Mouse (Mus musculus): ENCODE data around the gene Neu3. TPM values are rescaled to one million over a fixed set of nuclear protein-coding genes. Genes with fewer than 3 reads are reported as not detected.

Neu3 gene
- polyA plus RNA-seq, 1 experiment from 2014 or later = 2.6 TPM

GRCm38 (mm10) chr7:99790816-99791215 is 37.4 kb downstream of the Neu3 start:
- peaks cover 6% of the 10 kb centered on the region; the same call in 1 of the 2 replicates for H3K27me3 ChIP-seq
- ATAC-seq (ENCODE audit: insufficient number of reproducible peaks, insufficient read depth, low FRiP score, low TSS enrichment, low read depth) = no peak
- H3K9me3 ChIP-seq = peaks cover 3% of the 10 kb centered on the region; the same call in 1 of the 2 replicates
- WGBS = 85% methylated on average over 10 of the region's 10 CpGs
- H3K4me3 ChIP-seq = no peak overlapping the region
- no peak overlapping the region for H3K27ac ChIP-seq
- no peak overlapping the region for H3K9ac ChIP-seq
- peaks cover 15% of the 10 kb centered on the region; the same call in 1 of the 2 replicates for H3K4me1 ChIP-seq
- no peak overlapping the region for H3K4me2 ChIP-seq
- H3K36me3 ChIP-seq = no peaks in the 10 kb centered on the region

GRCm38 (mm10) chr7:99788563-99788962 is 39.7 kb downstream of the Neu3 start:
- 31% methylated on average over 5 of the region's 5 CpGs for WGBS
- no peaks in the 10 kb centered on the region for H3K36me3 ChIP-seq
- no peak overlapping the region for H3K4me2 ChIP-seq
- peaks cover 9% of the 10 kb centered on the region; the same call in 1 of the 2 replicates for H3K4me1 ChIP-seq
- peaks cover 3% of the 10 kb centered on the region; the same call in 1 of the 2 replicates for H3K9me3 ChIP-seq
- H3K4me3 ChIP-seq = no peak overlapping the region
- no peaks in the 10 kb centered on the region; the same call in 1 of the 2 replicates for H3K27me3 ChIP-seq
- ATAC-seq (ENCODE audit: insufficient number of reproducible peaks, insufficient read depth, low FRiP score, low TSS enrichment, low read depth) = no peak
- no peak overlapping the region for H3K27ac ChIP-seq
- H3K9ac ChIP-seq = no peak overlapping the region

- no peak for ATAC-seq (ENCODE audit: insufficient number of reproducible peaks, insufficient read depth, low FRiP score, low TSS enrichment, low read depth)
- H3K27ac ChIP-seq = no peak overlapping the region
- no peaks in the 10 kb centered on the region for H3K36me3 ChIP-seq
Measured at GRCm38 (mm10) chr7:99787935-99788334, 40.3 kb downstream of the Neu3 start.

DNA sequence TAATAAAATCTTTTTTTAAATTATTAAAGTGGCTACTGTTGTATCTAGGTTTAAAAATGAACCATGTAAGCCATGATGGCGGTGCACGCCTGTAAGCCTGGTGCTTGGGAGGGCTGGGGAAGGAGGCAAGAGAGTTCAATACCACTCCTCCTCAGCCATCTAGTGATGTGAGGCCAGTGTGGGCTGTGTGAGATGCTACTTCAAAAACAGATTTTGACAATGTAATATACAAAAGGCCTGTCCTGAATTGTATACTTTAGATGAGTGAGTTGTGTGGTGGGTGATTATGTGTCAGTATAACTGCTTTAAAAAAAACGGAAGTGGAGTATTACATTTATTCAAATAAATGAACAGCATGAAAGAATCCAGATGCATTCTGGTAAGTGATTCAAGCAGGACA is 41.4 kb downstream of the Neu3 start:
- no peak for ATAC-seq (ENCODE audit: insufficient number of reproducible peaks, insufficient read depth, low FRiP score, low TSS enrichment, low read depth)

More at GRCm38 (mm10) chr7:99787935-99788334, 40.3 kb downstream of the Neu3 start:
- H3K4me3 ChIP-seq = no peak overlapping the region
- H3K27me3 ChIP-seq = no peaks in the 10 kb centered on the region; the same call in 1 of the 2 replicates
- H3K9me3 ChIP-seq = no peaks in the 10 kb centered on the region
- no peak overlapping the region for H3K9ac ChIP-seq
- no peak overlapping the region for H3K4me2 ChIP-seq
- 29% methylated on average over 2 of the region's 2 CpGs for WGBS
- peaks cover 9% of the 10 kb centered on the region; the same call in 1 of the 2 replicates for H3K4me1 ChIP-seq

GRCm38 (mm10) chr7:99785553-99785952 is 42.7 kb downstream of the Neu3 start:
- Histone ChIP-seq H3K27ac (no peak overlapping the region), H3K4me1 (peaks cover 9% of the 10 kb centered on the region; the same call in 1 of the 2 replicates), H3K4me3 (no peak overlapping the region), H3K9me3 (no peaks in the 10 kb centered on the region), H3K36me3 (no peaks in the 10 kb centered on the region), H3K27me3 (no peaks in the 10 kb centered on the region), H3K4me2 (no peak overlapping the region), H3K9ac (no peak overlapping the region)
- 77% methylated on average over 3 of the region's 3 CpGs for WGBS
- ATAC-seq (ENCODE audit: insufficient number of reproducible peaks, insufficient read depth, low FRiP score, low TSS enrichment, low read depth) = no peak

More for the DNA sequence above, 41.4 kb downstream of the Neu3 start:
- Histone ChIP-seq H3K4me2 (no peak overlapping the region), H3K36me3 (no peaks in the 10 kb centered on the region), H3K27ac (no peak overlapping the region), H3K4me1 (peaks cover 9% of the 10 kb centered on the region; the same call in 1 of the 2 replicates), H3K27me3 (no peaks in the 10 kb centered on the region; the same call in 1 of the 2 replicates), H3K9me3 (no peaks in the 10 kb centered on the region), H3K9ac (no peak overlapping the region), H3K4me3 (no peak overlapping the region)
- WGBS = 85% methylated on average over 3 of the region's 3 CpGs

GRCm38 (mm10) chr7:99783421-99783820 is 44.8 kb downstream of the Neu3 start:
- no peak for ATAC-seq (ENCODE audit: insufficient number of reproducible peaks, insufficient read depth, low FRiP score, low TSS enrichment, low read depth)
- no peak overlapping the region for H3K4me2 ChIP-seq
- H3K4me1 ChIP-seq = 0 out of 2 replicates have a peak, but pooled peaks cover 6% of the 10 kb centered on the region
- no peak overlapping the region for H3K27ac ChIP-seq
- no peaks in the 10 kb centered on the region for H3K27me3 ChIP-seq
- no peaks in the 10 kb centered on the region for H3K36me3 ChIP-seq
- WGBS = 57% methylated on average over 7 of the region's 7 CpGs
- no peak overlapping the region for H3K9ac ChIP-seq
- no peaks in the 10 kb centered on the region for H3K9me3 ChIP-seq
- H3K4me3 ChIP-seq = no peak overlapping the region

- 68% methylated on average over 2 of the region's 2 CpGs for WGBS
- Histone ChIP-seq H3K4me2 (no peak overlapping the region), H3K9ac (no peak overlapping the region), H3K27me3 (no peaks in the 10 kb centered on the region), H3K9me3 (no peaks in the 10 kb centered on the region), H3K4me1 (no peaks in the 10 kb centered on the region), H3K36me3 (no peaks in the 10 kb centered on the region), H3K4me3 (no peak overlapping the region), H3K27ac (no peak overlapping the region)
- ATAC-seq (ENCODE audit: insufficient number of reproducible peaks, insufficient read depth, low FRiP score, low TSS enrichment, low read depth) = no peak
Measured at GRCm38 (mm10) chr7:99781916-99782315, 46.3 kb downstream of the Neu3 start.

DNA sequence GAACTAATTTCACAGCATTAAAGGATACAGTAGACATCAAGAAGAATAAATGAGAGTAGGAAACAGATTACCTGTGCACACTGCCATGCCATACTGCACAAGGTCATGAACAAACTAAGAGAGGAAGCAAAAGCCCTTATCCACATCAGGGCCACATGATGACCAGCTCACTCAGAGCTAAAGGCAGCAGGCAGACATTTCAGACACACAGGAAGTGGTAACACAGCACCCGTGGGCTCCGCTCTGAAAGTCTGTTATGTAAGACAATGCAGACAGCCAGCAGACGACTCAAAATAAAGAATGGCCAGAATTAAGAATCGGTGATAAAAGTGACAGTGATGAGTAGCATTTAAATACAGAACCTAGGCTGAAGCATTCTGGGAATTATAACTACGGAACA is 46.8 kb downstream of the Neu3 start:
- no peak overlapping the region for H3K27ac ChIP-seq
- H3K4me3 ChIP-seq = no peak overlapping the region
- no peaks in the 10 kb centered on the region for H3K36me3 ChIP-seq
- no peak overlapping the region for H3K4me2 ChIP-seq
- no peaks in the 10 kb centered on the region for H3K9me3 ChIP-seq
- 76% methylated on average over 5 of the region's 5 CpGs for WGBS
- no peaks in the 10 kb centered on the region for H3K4me1 ChIP-seq
- no peaks in the 10 kb centered on the region for H3K27me3 ChIP-seq
- H3K9ac ChIP-seq = no peak overlapping the region
- no peak for ATAC-seq (ENCODE audit: insufficient number of reproducible peaks, insufficient read depth, low FRiP score, low TSS enrichment, low read depth)

DNA sequence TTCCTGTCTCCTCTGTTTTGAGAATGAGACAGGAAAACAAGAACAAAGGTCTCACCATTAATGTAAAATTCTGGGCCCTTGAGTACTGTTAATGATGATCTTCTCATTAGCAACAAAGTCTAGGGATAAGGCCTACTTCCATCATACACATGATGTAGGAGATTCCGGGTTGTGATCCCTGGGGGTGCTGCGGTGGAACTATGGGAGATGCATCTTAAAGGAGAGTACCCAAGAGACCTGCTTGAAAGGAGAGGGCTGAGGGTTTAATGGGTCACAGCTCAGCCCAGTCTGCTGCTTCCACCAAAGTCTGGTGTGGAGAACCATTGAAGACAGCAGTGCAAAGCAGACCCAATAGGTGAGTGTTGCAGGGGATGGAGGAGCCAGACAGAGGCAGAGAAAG is 65.0 kb downstream of the Neu3 start, which contains the start of gene Olfr521:
Olfr521 (plus strand) TSS at position 301 of the 400 bp plus-strand sequence.
- no peaks in the 10 kb centered on the region for H3K36me3 ChIP-seq
- no peak within 1 kb of the TSS for H3K9ac ChIP-seq
- no peak within 1 kb of the TSS for H3K4me2 ChIP-seq
- WGBS = 92% methylated on average over 2 of the region's 2 CpGs
- no peak within 1 kb of the TSS for H3K27ac ChIP-seq
- H3K4me3 ChIP-seq = no peak within 1 kb of the TSS
- no peak for ATAC-seq (ENCODE audit: insufficient number of reproducible peaks, insufficient read depth, low FRiP score, low TSS enrichment, low read depth)
- H3K4me1 ChIP-seq = no peaks in the 10 kb centered on the region
- H3K27me3 ChIP-seq = no peaks in the 10 kb centered on the region
- peaks cover 18% of the 10 kb centered on the region for H3K9me3 ChIP-seq

Other genes starting within 250 kb of the Neu3 start
- gene Tpbgl, start 201.3 kb downstream of the Neu3 start, polyA plus RNA-seq (2015; fragmentation: Nextera tagmentation; extraction: Ambion mirVana) = 0.22 and 0.51 TPM in 2 replicates
- gene Slco2b1, start 117.1 kb downstream of the Neu3 start, polyA plus RNA-seq (2015; fragmentation: Nextera tagmentation; extraction: Ambion mirVana) = 2.4 and 2.6 TPM in 2 replicates
- gene Olfr520, start 98.1 kb downstream of the Neu3 start, polyA plus RNA-seq (2015; fragmentation: Nextera tagmentation; extraction: Ambion mirVana) = not detected in 2 replicates
- not detected in 2 replicates for gene Olfr521, start 64.9 kb downstream of the Neu3 start, polyA plus RNA-seq (2015; fragmentation: Nextera tagmentation; extraction: Ambion mirVana)
- 0.50 and 0.59 TPM in 2 replicates for gene Xrra1, start 30.7 kb upstream of the Neu3 start, polyA plus RNA-seq (2015; fragmentation: Nextera tagmentation; extraction: Ambion mirVana)
- gene Spcs2, start 35.0 kb upstream of the Neu3 start, polyA plus RNA-seq (2015; fragmentation: Nextera tagmentation; extraction: Ambion mirVana) = 360 and 364 TPM in 2 replicates
- gene Rnf169, start 152.0 kb upstream of the Neu3 start, polyA plus RNA-seq (2015; fragmentation: Nextera tagmentation; extraction: Ambion mirVana) = 6.6 and 7.9 TPM in 2 replicates
- gene Chrdl2, start 177.8 kb upstream of the Neu3 start, polyA plus RNA-seq (2015; fragmentation: Nextera tagmentation; extraction: Ambion mirVana) = 1.1 and 2.2 TPM in 2 replicates